Comparison of ENCODE assay signal across 8 mouse cellular contexts in the genomic region with DNA sequence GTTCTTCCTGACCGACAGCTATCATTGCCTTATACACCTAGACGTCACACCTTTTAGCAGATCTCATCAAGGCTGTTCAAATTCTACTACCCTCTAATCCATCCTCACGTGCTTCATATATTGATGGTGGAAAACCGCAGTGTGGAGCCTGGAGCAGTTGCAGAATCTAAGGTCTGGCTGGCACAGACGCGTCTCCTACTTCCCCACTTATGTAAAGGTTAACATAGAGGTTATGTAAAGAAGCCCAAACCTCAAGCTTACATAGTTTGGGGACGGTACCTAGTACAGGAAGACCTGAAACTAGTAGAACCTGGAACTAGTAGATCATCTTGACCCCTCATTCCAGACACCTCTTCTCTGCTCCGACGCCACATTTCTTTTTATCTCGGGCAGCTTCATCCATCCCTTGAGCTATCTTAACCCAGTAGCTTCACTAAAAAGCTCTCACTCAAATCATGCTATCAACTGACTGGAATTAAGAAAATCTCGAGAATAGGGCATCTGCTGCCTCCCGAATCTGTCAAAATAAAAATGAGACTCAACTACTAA. TPM values are rescaled to one million over a fixed set of nuclear protein-coding genes. Genes with fewer than 3 reads are reported as not detected.
A peak's percentile ranks its signal among the peaks of the same experiment; 100 is the strongest.
DNase-seq lines count a peak whose midpoint lies in the region; ATAC-seq and TF ChIP-seq lines count a peak whose summit lies in the region.

No protein-coding gene starts in this region.

- 11% methylated on average over 12 of the region's 12 CpGs for WGBS in intestine, embryonic 15.5 days

- H3K4me1 ChIP-seq in intestine, embryonic 15.5 days (replicated peaks): peaks cover 6% of the 10 kb centered on the region; the same call in 1 of the 2 replicates

- H3K27ac ChIP-seq in intestine, embryonic 15.5 days: peak overlapping the region; percentile 94

- peak overlapping the region; percentile 79 for H3K4me3 ChIP-seq in intestine, embryonic 15.5 days (replicated peaks)
- peak overlapping the region; percentile 51 for H3K4me3 ChIP-seq in myocyte

- no peaks in the 10 kb centered on the region for H3K9me3 ChIP-seq in intestine, embryonic 15.5 days

- H3ac ChIP-seq in myocyte (ENCODE audit: control insufficient read depth, insufficient read length): peak overlapping the region; percentile 19

- H3K4me2 ChIP-seq in intestine, embryonic 15.5 days (replicated peaks): peak overlapping the region; percentile 73
- H3K4me2 ChIP-seq in myocyte (ENCODE audit: low read depth): peak overlapping the region; percentile 82

- ATAC-seq in intestine, embryonic 15.5 days: peak; percentile 35

- no peaks in the 10 kb centered on the region for H3K79me2 ChIP-seq in myocyte (ENCODE audit: control insufficient read depth, insufficient read depth)

- no peaks in the 10 kb centered on the region for H3K36me3 ChIP-seq in intestine, embryonic 15.5 days
- H3K36me3 ChIP-seq in myocyte (ENCODE audit: control insufficient read depth, insufficient read depth): no peaks in the 10 kb centered on the region

- peak overlapping the region; percentile 76 for H3K9ac ChIP-seq in intestine, embryonic 15.5 days

- no peaks in the 10 kb centered on the region for H3K27me3 ChIP-seq in intestine, embryonic 15.5 days (replicated peaks)
- no peaks in the 10 kb centered on the region for H3K27me3 ChIP-seq in myocyte (ENCODE audit: control insufficient read depth, insufficient read depth, insufficient read length)

- TF ChIP-seq POLR2A in myocyte (IDR thresholded peaks at IDR 0.05; ENCODE audit: insufficient read length, low read depth): no peak

- DNase-seq in cerebellum, adult 9-11 months: peak; percentile 40
- DNase-seq in cerebellum, postnatal 4 days (ENCODE audit: low spot score in 2 of 2): no peak
- DNase-seq in thymus, postnatal 25 days: peak; percentile 7
- no peak for DNase-seq in thymus, postnatal 0 days (ENCODE audit: low spot score)
- DNase-seq in layer of hippocampus, adult 9-10 months (ENCODE audit: low spot score): no peak
- DNase-seq in left cerebral cortex, adult 18-20 months (ENCODE audit: low spot score in 2 of 2): no peak

TF ChIP-seq in myocyte, 11 proteins besides CTCF, POLR2A, EP300 and RAD21:
- no peak for TF ChIP-seq MAX (IDR thresholded peaks at IDR 0.05; ENCODE audit: low read depth)
- no peak for TF ChIP-seq REST (IDR thresholded peaks at IDR 0.05; ENCODE audit: insufficient read depth, insufficient read length)
- no peak for TF ChIP-seq CEBPB (IDR thresholded peaks at IDR 0.05; ENCODE audit: insufficient read depth, poor library complexity, severe bottlenecking)
- no peak for TF ChIP-seq SRF (IDR thresholded peaks at IDR 0.05; ENCODE audit: control insufficient read depth, insufficient read length, low read depth)
- no peak for TF ChIP-seq TCF12 (IDR thresholded peaks at IDR 0.05; ENCODE audit: insufficient read depth, poor library complexity, severe bottlenecking)
- TF ChIP-seq POLR2AphosphoS2 (IDR thresholded peaks at IDR 0.05; ENCODE audit: insufficient read length, low read depth): no peak
- no peak for TF ChIP-seq MYOG (IDR thresholded peaks at IDR 0.05; ENCODE audit: control insufficient read depth in 1 of 3, insufficient read depth in 1 of 3, insufficient read length in 2 of 3, low read depth in 2 of 3)
- TF ChIP-seq TCF3 (IDR thresholded peaks at IDR 0.05; ENCODE audit: insufficient read length, low read depth): no peak

RNA-seq across cellular contexts. Expression of a gene that starts 0.5 kb away (rescaled TPM):
- polyA plus RNA-seq in thymus, postnatal 0 days (2015; fragmentation: Nextera tagmentation; extraction: Ambion mirVana): 33.7 and 34.1 TPM in 2 replicates
- 32.5 and 34.9 TPM in 2 replicates for polyA plus RNA-seq in intestine, embryonic 15.5 days (2015; fragmentation: Nextera tagmentation; extraction: Ambion mirVana)
- 6.5 TPM for polyA plus RNA-seq in myocyte (2012; fragmentation: generic; extraction: Trizol)
- total RNA-seq in left cerebral cortex, adult 18-20 months (2021): 10 to 100 TPM; 13.5 to 13.6 TPM

RNA-seq across cellular contexts. Expression of a gene that starts 40.9 kb away (rescaled TPM):
- polyA plus RNA-seq in thymus, postnatal 0 days (2015; fragmentation: Nextera tagmentation; extraction: Ambion mirVana): 0.14 TPM in 1 of 2 replicates, not detected in the other
- 0.40 and 0.64 TPM in 2 replicates for polyA plus RNA-seq in intestine, embryonic 15.5 days (2015; fragmentation: Nextera tagmentation; extraction: Ambion mirVana)
- not detected for polyA plus RNA-seq in myocyte (2012; fragmentation: generic; extraction: Trizol)
- 100 to 1,000 TPM; 130 to 135 TPM for total RNA-seq in left cerebral cortex, adult 18-20 months (2021)

Comparison
In these comparisons a context has a peak if more than half of its experiments do, and no peak if none do; other contexts are left out.
1. DNase-seq: peak in cerebellum, adult 9-11 months (single experiment) and thymus, postnatal 25 days (single experiment); none in cerebellum, postnatal 4 days (0 of 2), thymus, postnatal 0 days (single experiment), layer of hippocampus, adult 9-10 months (single experiment) and left cerebral cortex, adult 18-20 months (0 of 2).